26 mouse cellular contexts compared by ENCODE assay signal in the genomic region with DNA sequence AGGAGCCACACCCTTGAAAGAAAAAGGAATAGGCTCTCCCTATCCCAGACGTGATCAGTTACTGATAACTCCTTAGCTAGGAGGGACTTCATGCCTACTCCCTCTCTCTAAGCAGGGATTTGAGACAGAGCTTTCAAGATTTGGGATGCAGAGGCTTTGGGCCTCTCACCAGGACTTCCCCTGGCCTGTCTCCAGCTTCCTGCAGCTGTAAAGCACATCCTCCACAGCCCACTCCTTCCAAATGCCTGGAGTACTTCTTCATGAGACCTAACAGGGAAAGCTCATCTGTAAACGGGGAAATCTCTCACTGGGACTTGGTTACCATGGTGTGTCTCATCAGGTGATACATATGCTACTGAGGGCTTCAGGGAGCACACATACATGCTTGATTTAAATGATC.
DNase-seq lines count a peak whose midpoint lies in the region; ATAC-seq and TF ChIP-seq lines count a peak whose summit lies in the region.
"Had no signal": no experiment of that assay in that cellular context is flagged by ENCODE, and none has a peak within 500 bp of the region (broad histone marks: within the 10 kb centered on the region; RNA-seq: fewer than 3 reads in every experiment).

No protein-coding gene starts in this region.

- TF ChIP-seq CTCF in kidney, postnatal 0 days (IDR thresholded peaks at IDR 0.05; ENCODE audit: low read depth), result no peak

- no peaks in the 10 kb centered on the region for H3K36me3 ChIP-seq in kidney, postnatal 0 days (ENCODE audit: insufficient read depth, low read length)
- no peaks in the 10 kb centered on the region for H3K36me3 ChIP-seq in liver, embryonic 12.5 days
- no peaks in the 10 kb centered on the region for H3K36me3 ChIP-seq in intestine, embryonic 16.5 days (ENCODE audit: control insufficient read depth, insufficient read depth, low read length)
- H3K36me3 ChIP-seq: embryonic facial prominence, embryonic 10.5 days; embryonic facial prominence, embryonic 13.5 days; forebrain, embryonic 12.5 days; forebrain, embryonic 15.5 days; heart, embryonic 10.5 days; heart, embryonic 15.5 days had no signal

- no peak overlapping the region for H3K4me3 ChIP-seq in kidney, postnatal 0 days (replicated peaks; ENCODE audit: low read depth, low read length)
- H3K4me3 ChIP-seq in liver, embryonic 12.5 days, result no peak overlapping the region
- H3K4me3 ChIP-seq in intestine, embryonic 16.5 days (ENCODE audit: low read length), result no peak overlapping the region
- H3K4me3 ChIP-seq: embryonic facial prominence, embryonic 10.5 days; embryonic facial prominence, embryonic 13.5 days; erythroblast, embryonic 14.5 days; forebrain, embryonic 12.5 days; forebrain, embryonic 15.5 days; heart, adult 2 months; heart, embryonic 10.5 days; heart, embryonic 15.5 days had no signal

- H3K9me3 ChIP-seq in kidney, postnatal 0 days (replicated peaks; ENCODE audit: low read length), result no peaks in the 10 kb centered on the region
- H3K9me3 ChIP-seq in liver, embryonic 12.5 days (replicated peaks), result no peaks in the 10 kb centered on the region
- H3K9me3 ChIP-seq in intestine, embryonic 16.5 days (ENCODE audit: control insufficient read depth, low read length), result no peaks in the 10 kb centered on the region
- H3K9me3 ChIP-seq: embryonic facial prominence, embryonic 10.5 days; embryonic facial prominence, embryonic 13.5 days; forebrain, embryonic 12.5 days; forebrain, embryonic 15.5 days; heart, embryonic 10.5 days; heart, embryonic 15.5 days had no signal

- H3K27ac ChIP-seq in kidney, postnatal 0 days, result no peak overlapping the region
- H3K27ac ChIP-seq in liver, embryonic 12.5 days, result peak overlapping the region; percentile 70
- H3K27ac ChIP-seq in intestine, embryonic 16.5 days (ENCODE audit: low read length), result no peak overlapping the region
- H3K27ac ChIP-seq: embryonic facial prominence, embryonic 10.5 days; embryonic facial prominence, embryonic 13.5 days; forebrain, embryonic 12.5 days; forebrain, embryonic 15.5 days; heart, adult 2 months; heart, embryonic 15.5 days; hindbrain, embryonic 14.5 days; hindbrain, postnatal 0 days had no signal

- DNase-seq in kidney, postnatal 0 days (ENCODE audit: low spot score), result peak; percentile 67
- no peak for DNase-seq in kidney, postnatal 14 days
- DNase-seq in liver, result no peak
- peak; percentile 32 for DNase-seq in brain, adult 2 months (ENCODE audit: low read depth, low spot score)
- DNase-seq: adrenal gland, adult 2 months; adrenal gland, postnatal 14 days; cerebellum, adult 11-12 months; cerebellum, adult 8-10 months; cerebellum, postnatal 10 days; cerebellum, postnatal 36 days; embryo, embryonic 11 days; gastrocnemius, postnatal 25 days; heart, adult 2 months; heart, postnatal 36 days had no signal

- peaks cover 4% of the 10 kb centered on the region; the same call in 1 of the 2 replicates for H3K4me1 ChIP-seq in kidney, postnatal 0 days (replicated peaks; ENCODE audit: insufficient read depth, low read length)
- H3K4me1 ChIP-seq in liver, embryonic 12.5 days, result peaks cover 10% of the 10 kb centered on the region; the same call in 1 of the 2 replicates
- H3K4me1 ChIP-seq in intestine, embryonic 16.5 days (ENCODE audit: control insufficient read depth, insufficient read depth, low read length), result no peaks in the 10 kb centered on the region
- H3K4me1 ChIP-seq: heart, embryonic 10.5 days; heart, embryonic 15.5 days had no signal

- H3K9ac ChIP-seq in kidney, postnatal 0 days (ENCODE audit: low read depth, low read length), result no peak overlapping the region
- H3K9ac ChIP-seq in liver, embryonic 12.5 days, result no peak overlapping the region
- no peak overlapping the region for H3K9ac ChIP-seq in intestine, embryonic 16.5 days (ENCODE audit: low read depth, low read length)
- H3K9ac ChIP-seq: embryonic facial prominence, embryonic 13.5 days; forebrain, embryonic 12.5 days; forebrain, embryonic 15.5 days; heart, embryonic 15.5 days; hindbrain, embryonic 14.5 days had no signal

- ATAC-seq in kidney, postnatal 0 days (replicated peaks; ENCODE audit: low FRiP score, low read depth), result no peak
- no peak for ATAC-seq in liver, embryonic 12.5 days
- no peak for ATAC-seq in intestine, embryonic 16.5 days
- ATAC-seq: CD4-positive, CD25-positive, alpha-beta regulatory T cell, adult 4 months; forebrain, embryonic 15.5 days; hindbrain, postnatal 0 days had no signal

- H3K4me2 ChIP-seq in kidney, postnatal 0 days (ENCODE audit: low read length), result no peak overlapping the region
- H3K4me2 ChIP-seq in liver, embryonic 12.5 days, result no peak overlapping the region
- no peak overlapping the region for H3K4me2 ChIP-seq in intestine, embryonic 16.5 days (ENCODE audit: low read depth, low read length)
- H3K4me2 ChIP-seq: embryonic facial prominence, embryonic 13.5 days; forebrain, embryonic 12.5 days; forebrain, embryonic 15.5 days; heart, embryonic 15.5 days; hindbrain, embryonic 14.5 days had no signal

- WGBS in kidney, postnatal 0 days, result 46% methylated on average over 2 of the region's 2 CpGs
- 27% methylated on average over 2 of the region's 2 CpGs for WGBS in liver, embryonic 12.5 days (ENCODE audit: insufficient replicate concordance)
- WGBS in intestine, embryonic 16.5 days, result 37% methylated on average over 2 of the region's 2 CpGs

- H3K27me3 ChIP-seq in kidney, postnatal 0 days (ENCODE audit: insufficient read depth, low read length), result no peaks in the 10 kb centered on the region
- H3K27me3 ChIP-seq in liver, embryonic 12.5 days (replicated peaks), result no peaks in the 10 kb centered on the region
- no peaks in the 10 kb centered on the region for H3K27me3 ChIP-seq in intestine, embryonic 16.5 days (replicated peaks; ENCODE audit: control insufficient read depth, insufficient read depth, low read length)
- H3K27me3 ChIP-seq: embryonic facial prominence, embryonic 13.5 days; forebrain, embryonic 12.5 days; forebrain, embryonic 15.5 days; heart, embryonic 15.5 days had no signal

Comparison
In these comparisons a context has a peak if more than half of its experiments do, and no peak if none do; other contexts are left out.
1. DNase-seq: peak in kidney, postnatal 0 days (single experiment) and brain, adult 2 months (single experiment); none in kidney, postnatal 14 days (single experiment) and liver (single experiment).